ENCODE assay signal across 26 mouse cellular contexts in the genomic region with DNA sequence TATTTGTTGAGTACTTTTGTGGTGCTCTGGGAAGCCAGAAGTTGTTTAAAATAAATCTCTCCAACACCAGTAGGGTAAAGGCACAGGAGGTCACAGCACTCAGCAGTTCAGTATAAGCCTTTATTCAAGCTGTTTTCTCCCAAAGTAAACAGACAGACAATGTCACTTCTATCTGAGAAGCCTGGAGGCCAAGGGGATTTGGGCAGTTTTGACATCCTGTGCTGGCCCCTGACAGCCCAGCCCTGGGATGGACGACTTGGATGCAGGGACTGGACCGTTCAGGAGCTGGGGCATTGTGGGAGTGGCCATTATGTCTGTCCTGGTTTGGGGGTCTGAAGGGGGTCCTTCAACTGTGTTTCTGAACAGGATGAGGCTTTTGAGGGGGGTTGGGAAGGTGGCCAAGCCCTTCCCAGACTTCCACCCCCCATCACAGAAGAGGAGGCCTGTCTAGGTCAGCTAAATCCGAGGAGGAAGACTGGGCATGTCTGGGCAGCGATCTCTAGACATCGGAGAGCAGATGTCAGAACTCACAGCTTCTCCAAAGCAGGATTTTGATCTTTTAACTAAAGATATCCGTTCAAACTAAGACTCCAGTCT. TPM values are rescaled to one million over a fixed set of nuclear protein-coding genes. Genes with fewer than 3 reads are reported as not detected.
DNase-seq lines count a peak whose midpoint lies in the region; ATAC-seq and TF ChIP-seq lines count a peak whose summit lies in the region.
"Had no signal": no experiment of that assay in that cellular context is flagged by ENCODE, and none has a peak within 500 bp of the region (broad histone marks: within the 10 kb centered on the region; RNA-seq: fewer than 3 reads in every experiment).

No protein-coding gene starts in this region.

- dilution Hi-C loops in CH12.LX (cut with MboI; ENCODE audit: extremely low pct_ligation_motif_present, extremely low pct_unique_long_range_greater_than_20kb, low sequenced_read_pairs) = no loop called here

- H3K4me1 ChIP-seq in intestine, embryonic 16.5 days (ENCODE audit: control insufficient read depth, insufficient read depth, low read length) = peaks cover 12% of the 10 kb centered on the region
- H3K4me1 ChIP-seq in intestine, embryonic 15.5 days (replicated peaks) = peaks cover 29% of the 10 kb centered on the region
- H3K4me1 ChIP-seq in CH12.LX (ENCODE audit: control insufficient read depth in 1 of 2, insufficient read depth in 2 of 2) = peaks cover 9 to 40% of the 10 kb centered on the region in 2 experiments
- peaks cover 74% of the 10 kb centered on the region for H3K4me1 ChIP-seq in G1E (ENCODE audit: insufficient read depth, low read depth, low read length)
- peaks cover 25% of the 10 kb centered on the region for H3K4me1 ChIP-seq in hindbrain, embryonic 13.5 days (replicated peaks)
- H3K4me1 ChIP-seq in kidney, embryonic 16.5 days (ENCODE audit: insufficient read depth, low read length) = peaks cover 20% of the 10 kb centered on the region

- in situ Hi-C loops in CH12.LX (cut with MboI; ENCODE audit: low pct_ligation_motif_present, low pct_unique_long_range_greater_than_20kb, low sequenced_read_pairs) = loop anchor here (5.0 kb wide), 1 partner anchor 44 kb away; no protein-coding TSS in a partner anchor

- no peak for TF ChIP-seq EP300 in CH12.LX (IDR thresholded peaks at IDR 0.05; ENCODE audit: low read length)

- H3K4me2 ChIP-seq in intestine, embryonic 16.5 days (ENCODE audit: low read depth, low read length) = no peak overlapping the region
- H3K4me2 ChIP-seq in intestine, embryonic 15.5 days (replicated peaks) = no peak overlapping the region
- peak overlapping the region; percentile 57 for H3K4me2 ChIP-seq in CH12.LX (ENCODE audit: insufficient read depth, low read depth, poor library complexity, severe bottlenecking)
- H3K4me2 ChIP-seq in hindbrain, embryonic 13.5 days = no peak overlapping the region
- H3K4me2 ChIP-seq in kidney, embryonic 16.5 days (replicated peaks; ENCODE audit: low read depth, low read length) = no peak overlapping the region
- H3K4me2 ChIP-seq: heart, embryonic 11.5 days; hindbrain, embryonic 14.5 days; kidney, embryonic 15.5 days; limb, embryonic 13.5 days had no signal

- no peaks in the 10 kb centered on the region for H3K36me3 ChIP-seq in intestine, embryonic 16.5 days (ENCODE audit: control insufficient read depth, insufficient read depth, low read length)
- H3K36me3 ChIP-seq in intestine, embryonic 15.5 days = no peaks in the 10 kb centered on the region
- H3K36me3 ChIP-seq in CH12.LX (replicated peaks in 1 of 2; ENCODE audit: control insufficient read depth in 1 of 2, insufficient read depth in 1 of 2, low read length in 1 of 2) (peaks cover 3 to 9% of the 10 kb centered on the region in 2 experiments), G1E (replicated peaks) (peaks cover 26% of the 10 kb centered on the region)
- H3K36me3 ChIP-seq in hindbrain, embryonic 13.5 days = no peaks in the 10 kb centered on the region
- H3K36me3 ChIP-seq in kidney, embryonic 16.5 days (ENCODE audit: insufficient read depth, low read length) = no peaks in the 10 kb centered on the region
- H3K36me3 ChIP-seq: kidney, embryonic 15.5 days; limb, embryonic 13.5 days had no signal

- H3K9ac ChIP-seq in intestine, embryonic 16.5 days (ENCODE audit: low read depth, low read length) = 0 out of 2 replicates have a peak overlapping the region, but pooled peaks have one; percentile 3
- H3K9ac ChIP-seq in intestine, embryonic 15.5 days = no peak overlapping the region
- peak overlapping the region; percentile 85 for H3K9ac ChIP-seq in CH12.LX (ENCODE audit: insufficient read depth, low read depth)
- H3K9ac ChIP-seq in hindbrain, embryonic 13.5 days = no peak overlapping the region
- H3K9ac ChIP-seq in kidney, embryonic 16.5 days (replicated peaks; ENCODE audit: low read length) = no peak overlapping the region
- H3K9ac ChIP-seq: hindbrain, embryonic 14.5 days; kidney, embryonic 15.5 days; limb, embryonic 13.5 days; liver, embryonic 14.5 days had no signal

- no peaks in the 10 kb centered on the region for H3K9me3 ChIP-seq in intestine, embryonic 16.5 days (ENCODE audit: control insufficient read depth, low read length)
- H3K9me3 ChIP-seq in intestine, embryonic 15.5 days = no peaks in the 10 kb centered on the region
- peaks cover 7% of the 10 kb centered on the region for H3K9me3 ChIP-seq in CH12.LX (replicated peaks; ENCODE audit: low read length)
- H3K9me3 ChIP-seq in G1E (replicated peaks) = 0 out of 2 replicates have a peak, but pooled peaks cover 4% of the 10 kb centered on the region
- H3K9me3 ChIP-seq in hindbrain, embryonic 13.5 days = no peaks in the 10 kb centered on the region
- H3K9me3 ChIP-seq in kidney, embryonic 16.5 days (ENCODE audit: low read length) = no peaks in the 10 kb centered on the region
- H3K9me3 ChIP-seq: kidney, embryonic 15.5 days; limb, embryonic 13.5 days had no signal

- no peak for TF ChIP-seq POLR2A in CH12.LX (IDR thresholded peaks at IDR 0.05; ENCODE audit: low read depth, low read length)

- TF ChIP-seq CTCF in CH12.LX (conservative IDR thresholded peaks at IDR 0.05 in 1 of 2, IDR thresholded peaks at IDR 0.05 in 1 of 2; ENCODE audit: low read depth in 2 of 2, low read length in 2 of 2) (no peak), G1E (IDR thresholded peaks at IDR 0.05; ENCODE audit: low read depth, low read length) (no peak)

- 39% methylated on average over 6 of the region's 6 CpGs for WGBS in intestine, embryonic 16.5 days
- WGBS in intestine, embryonic 15.5 days = 33% methylated on average over 6 of the region's 6 CpGs
- 61% methylated on average over 6 of the region's 6 CpGs for WGBS in hindbrain, embryonic 13.5 days
- WGBS in kidney, embryonic 16.5 days = 33% methylated on average over 6 of the region's 6 CpGs

- TF ChIP-seq RAD21 in CH12.LX (IDR thresholded peaks at IDR 0.05; ENCODE audit: low read depth, low read length) = no peak

- no peaks in the 10 kb centered on the region for H3K27me3 ChIP-seq in intestine, embryonic 16.5 days (replicated peaks; ENCODE audit: control insufficient read depth, insufficient read depth, low read length)
- H3K27me3 ChIP-seq in intestine, embryonic 15.5 days (replicated peaks) = no peaks in the 10 kb centered on the region
- no peaks in the 10 kb centered on the region for H3K27me3 ChIP-seq in CH12.LX (replicated peaks)
- no peaks in the 10 kb centered on the region for H3K27me3 ChIP-seq in G1E (ENCODE audit: insufficient read depth, low read length)
- peaks cover 37% of the 10 kb centered on the region for H3K27me3 ChIP-seq in hindbrain, embryonic 13.5 days
- peaks cover 18% of the 10 kb centered on the region; the same call in 1 of the 2 replicates for H3K27me3 ChIP-seq in kidney, embryonic 16.5 days (ENCODE audit: insufficient read depth, low read length)

- no peak for ATAC-seq in intestine, embryonic 16.5 days
- no peak for ATAC-seq in intestine, embryonic 15.5 days
- no peak for ATAC-seq in G1E (ENCODE audit: extremely low read depth, insufficient number of reproducible peaks, low FRiP score, poor library complexity, severe bottlenecking)
- ATAC-seq in hindbrain, embryonic 13.5 days (ENCODE audit: low FRiP score) = no peak
- ATAC-seq in kidney, embryonic 16.5 days (ENCODE audit: low FRiP score, low TSS enrichment) = no peak
- ATAC-seq: activated CD4-positive, CD25-positive, alpha-beta regulatory T cell, adult 4 months; forebrain, embryonic 16.5 days; intestine, postnatal 0 days had no signal

- no peak overlapping the region for H3K27ac ChIP-seq in intestine, embryonic 16.5 days (ENCODE audit: low read length)
- no peak overlapping the region for H3K27ac ChIP-seq in intestine, embryonic 15.5 days
- peak overlapping the region; percentile 68 for H3K27ac ChIP-seq in CH12.LX (ENCODE audit: insufficient read depth, low read depth)
- no peak overlapping the region for H3K27ac ChIP-seq in hindbrain, embryonic 13.5 days
- no peak overlapping the region for H3K27ac ChIP-seq in kidney, embryonic 16.5 days (ENCODE audit: low read length)
- H3K27ac ChIP-seq: hindbrain, embryonic 14.5 days; kidney, embryonic 15.5 days; limb, embryonic 13.5 days; liver, embryonic 14.5 days had no signal

- peak; percentile 17 to 19 for DNase-seq in right cerebral cortex, postnatal 10 days (ENCODE audit: low spot score in 2 of 2)
- DNase-seq in right cerebral cortex, adult 2 months (ENCODE audit: low spot score in 2 of 2) = no peak
- DNase-seq in CH12.LX (ENCODE audit: extremely low read depth) (no peak), G1E (ENCODE audit: low spot score) (no peak)
- DNase-seq: adrenal gland, postnatal 14 days; B cell, adult 2 months; cerebellum, adult 11-12 months; cerebellum, postnatal 25 days; embryo, embryonic 11 days; gastrocnemius, postnatal 25 days; lung, postnatal 4 days; midbrain, embryonic 14.5 days had no signal

- H3K4me3 ChIP-seq in intestine, embryonic 16.5 days (ENCODE audit: low read length) = no peak overlapping the region
- no peak overlapping the region for H3K4me3 ChIP-seq in intestine, embryonic 15.5 days (replicated peaks)
- peak overlapping the region; percentile 40 to 73 (median 68) for H3K4me3 ChIP-seq in CH12.LX (replicated peaks in 1 of 3; ENCODE audit: low read depth in 2 of 3, low read length in 2 of 3, poor library complexity in 1 of 3)
- H3K4me3 ChIP-seq in G1E (ENCODE audit: low read depth, low read length) = peak overlapping the region; percentile 68
- H3K4me3 ChIP-seq in hindbrain, embryonic 13.5 days = no peak overlapping the region
- no peak overlapping the region for H3K4me3 ChIP-seq in kidney, embryonic 16.5 days (ENCODE audit: low read length)
- H3K4me3 ChIP-seq: kidney, embryonic 15.5 days; limb, embryonic 13.5 days had no signal

- peaks cover 38% of the 10 kb centered on the region for H3K79me2 ChIP-seq in CH12.LX (replicated peaks; ENCODE audit: control insufficient read depth, extremely low read depth, insufficient read depth, poor library complexity, severe bottlenecking)

RNA-seq across cellular contexts. Expression of gene Cdkn1a, which starts 0.7 kb away (rescaled TPM):
- 107 and 114 TPM in 2 replicates for polyA plus RNA-seq in intestine, embryonic 16.5 days (2015; fragmentation: Nextera tagmentation; extraction: Ambion mirVana)
- polyA plus RNA-seq in intestine, embryonic 15.5 days (2015; fragmentation: Nextera tagmentation; extraction: Ambion mirVana) = 92.2 and 98.3 TPM in 2 replicates
- total RNA-seq in CH12.LX (2012; rRNA removed) = 25.3 and 37.5 TPM in 2 replicates
- 9.1 and 10.6 TPM in 2 replicates for total RNA-seq in CH12.LX (2014; rRNA removed)
- 55.0 and 59.1 TPM in 2 replicates for polyA plus RNA-seq in CH12.LX (2012; ENCODE audit: insufficient read length, low read depth)
- total RNA-seq in G1E (2014; fragmentation: Nextera tagmentation) = 224 and 234 TPM in 2 replicates
- total RNA-seq in G1E (2017) = 18.9 and 21.4 TPM in 2 replicates
- 123 and 145 TPM in 2 replicates for polyA plus RNA-seq in G1E (2012)
- polyA plus RNA-seq in hindbrain, embryonic 13.5 days (2015; fragmentation: Nextera tagmentation; extraction: Ambion mirVana) = 56.5 and 56.9 TPM in 2 replicates
- polyA plus RNA-seq in kidney, embryonic 16.5 days (2015; fragmentation: Nextera tagmentation; extraction: Ambion mirVana) = 74.1 and 81.3 TPM in 2 replicates

RNA-seq across cellular contexts. Expression of gene Rab44, which starts 22.5 kb away (rescaled TPM):
- 0.34 and 0.70 TPM in 2 replicates for polyA plus RNA-seq in intestine, embryonic 16.5 days (2015; fragmentation: Nextera tagmentation; extraction: Ambion mirVana)
- 0.53 and 0.61 TPM in 2 replicates for polyA plus RNA-seq in intestine, embryonic 15.5 days (2015; fragmentation: Nextera tagmentation; extraction: Ambion mirVana)
- 0.17 and 0.34 TPM in 2 replicates for total RNA-seq in CH12.LX (2012; rRNA removed)
- 0.12 TPM in 1 of 2 replicates, not detected in the other for total RNA-seq in CH12.LX (2014; rRNA removed)
- 0.30 TPM in 1 of 2 replicates, not detected in the other for polyA plus RNA-seq in CH12.LX (2012; ENCODE audit: insufficient read length, low read depth)
- total RNA-seq in G1E (2014; fragmentation: Nextera tagmentation) = 20.5 and 23.0 TPM in 2 replicates
- 67.8 and 72.8 TPM in 2 replicates for total RNA-seq in G1E (2017)
- polyA plus RNA-seq in G1E (2012) = 11.6 and 13.3 TPM in 2 replicates
- 0.22 TPM in 1 of 2 replicates, not detected in the other for polyA plus RNA-seq in hindbrain, embryonic 13.5 days (2015; fragmentation: Nextera tagmentation; extraction: Ambion mirVana)
- 0.12 and 0.26 TPM in 2 replicates for polyA plus RNA-seq in kidney, embryonic 16.5 days (2015; fragmentation: Nextera tagmentation; extraction: Ambion mirVana)
- total RNA-seq: left cerebral cortex, postnatal 14 days had no signal
- polyA plus RNA-seq: activated CD4-positive, CD25-positive, alpha-beta regulatory T cell, adult 4 months; forebrain, embryonic 16.5 days; heart, embryonic 11.5 days; hindbrain, embryonic 14.5 days; neural tube, embryonic 14.5 days had no signal

RNA-seq across cellular contexts. Expression of gene Srsf3, which starts 59.0 kb away (rescaled TPM):
- polyA plus RNA-seq in intestine, embryonic 16.5 days (2015; fragmentation: Nextera tagmentation; extraction: Ambion mirVana) = 393 and 451 TPM in 2 replicates
- polyA plus RNA-seq in intestine, embryonic 15.5 days (2015; fragmentation: Nextera tagmentation; extraction: Ambion mirVana) = 485 and 544 TPM in 2 replicates
- 171 and 266 TPM in 2 replicates for total RNA-seq in CH12.LX (2012; rRNA removed)
- total RNA-seq in CH12.LX (2014; rRNA removed) = 380 and 479 TPM in 2 replicates
- polyA plus RNA-seq in CH12.LX (2012; ENCODE audit: insufficient read length, low read depth) = 687 and 712 TPM in 2 replicates
- 258 and 296 TPM in 2 replicates for total RNA-seq in G1E (2014; fragmentation: Nextera tagmentation)
- total RNA-seq in G1E (2017) = 658 and 771 TPM in 2 replicates
- 37.7 and 174 TPM in 2 replicates for polyA plus RNA-seq in G1E (2012)
- 506 and 515 TPM in 2 replicates for polyA plus RNA-seq in hindbrain, embryonic 13.5 days (2015; fragmentation: Nextera tagmentation; extraction: Ambion mirVana)
- polyA plus RNA-seq in kidney, embryonic 16.5 days (2015; fragmentation: Nextera tagmentation; extraction: Ambion mirVana) = 597 and 625 TPM in 2 replicates

Comparison
In these comparisons a context has a peak if more than half of its experiments do, and no peak if none do; other contexts are left out.
1. H3K9ac ChIP-seq: peak in intestine, embryonic 16.5 days (single experiment) and CH12.LX (single experiment); none in intestine, embryonic 15.5 days (single experiment), hindbrain, embryonic 13.5 days (single experiment) and kidney, embryonic 16.5 days (single experiment).
2. DNase-seq: peak in right cerebral cortex, postnatal 10 days (2 of 2); none in right cerebral cortex, adult 2 months (0 of 2), CH12.LX (single experiment) and G1E (single experiment).
3. H3K4me3 ChIP-seq: peak in CH12.LX (3 of 3) and G1E (single experiment); none in intestine, embryonic 16.5 days (single experiment), intestine, embryonic 15.5 days (single experiment), hindbrain, embryonic 13.5 days (single experiment) and kidney, embryonic 16.5 days (single experiment).